Mouse (Mus musculus) olfactory bulb, adult 2 months (tissue): ENCODE results near the gene Padi2.

Experiments
- CTCF ChIP-seq: fragments of 200-500 bp; IDR thresholded peaks from 2 replicates; pipeline ENCODE4 v1.5.1; 2012; ENCODE audit warnings: low read depth, mild to moderate bottlenecking, low read length, moderate library complexity; ENCODE audit not compliant: insufficient read depth
- POLR2A ChIP-seq: fragments of 200-500 bp; IDR thresholded peaks from 2 replicates; pipeline ENCODE4 v1.6.1; 2012; ENCODE audit warnings: mild to moderate bottlenecking, low read depth, low read length, moderate library complexity; ENCODE audit not compliant: insufficient read depth

- TF ChIP-seq CTCF, result no peak
- no peak for TF ChIP-seq POLR2A
Measured at GRCm38 (mm10) chr4:140871851-140872685, 34.1 kb upstream of the Padi2 start.
